Mouse (Mus musculus) myocyte (in vitro differentiated cells): Measurements from ENCODE around the gene Ehbp1l1.

Source experiments
- E2F4 ChIP-seq: IDR thresholded peaks from one replicate; pipeline ENCODE4 v1.6.1; 2011; ENCODE audit warnings: mild to moderate bottlenecking, control low read depth, moderate library complexity; ENCODE audit not compliant: insufficient read depth
- MAX ChIP-seq: IDR thresholded peaks from one replicate; pipeline ENCODE4 v1.6.1; 2011; ENCODE audit warnings: low read depth, mild to moderate bottlenecking, control low read depth
- MYOG ChIP-seq, 3 experiments: IDR thresholded peaks; one replicate each; pipeline ENCODE4 v1.6.1; 2011; ENCODE audit warnings: control low read depth in 2 of 3, low read depth in 2 of 3, mild to moderate bottlenecking in 2 of 3; ENCODE audit not compliant: insufficient read length in 2 of 3, control insufficient read depth in 1 of 3, insufficient read depth in 1 of 3
- POLR2A ChIP-seq: IDR thresholded peaks from one replicate; pipeline ENCODE4 v1.6.1; 2011; ENCODE audit warnings: low read depth, mild to moderate bottlenecking, control low read depth, moderate library complexity; ENCODE audit not compliant: insufficient read length
- USF1 ChIP-seq: IDR thresholded peaks from one replicate; pipeline ENCODE4 v1.6.1; 2011; ENCODE audit warnings: low read depth, mild to moderate bottlenecking, control low read depth, moderate library complexity

DNA sequence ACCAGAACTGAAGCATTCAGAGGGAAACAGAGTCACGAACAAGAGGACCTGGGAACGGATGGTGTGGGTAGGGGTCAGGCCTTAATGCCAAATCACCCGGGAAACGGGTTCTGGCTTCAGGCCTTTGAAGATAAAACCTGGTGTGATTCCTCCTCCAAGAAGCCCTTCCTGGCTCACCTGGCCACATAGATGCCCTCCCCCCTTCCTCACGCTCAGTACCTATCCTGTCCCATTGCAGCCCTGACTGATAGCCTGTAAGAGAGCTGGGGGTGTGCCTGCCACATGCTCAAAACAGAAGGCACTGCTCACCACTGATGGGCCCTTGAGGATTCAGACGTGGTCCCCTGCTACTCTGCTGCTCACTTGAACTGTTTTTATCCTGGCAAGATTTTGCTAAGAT is 32.3 kb downstream of the Ehbp1l1 start:
- TF ChIP-seq MAX = no peak
- TF ChIP-seq POLR2A = no peak
- no peak for TF ChIP-seq E2F4
- no peak for TF ChIP-seq MYOG (IDR thresholded peaks at IDR 0.05; ENCODE audit: control insufficient read depth in 1 of 3, insufficient read depth in 1 of 3, insufficient read length in 2 of 3, low read depth in 2 of 3)
- TF ChIP-seq USF1 = no peak
